Mouse (Mus musculus) skeletal muscle tissue, adult 2 months (tissue): ENCODE measurements at regions not wholly inside any gene's neighbourhood (a gene's known extent, or its start where the extent isn't known, plus 50 kb on each side); places are given as distances from the start of the nearest gene placed in this dataset.
"Not testable (repeated sequence)": the region's sequence is repeated elsewhere in the genome, so short reads cannot be mapped to it uniquely, and the experiment has no call there.

Experiments
- DNase-seq: peaks from one replicate; pipeline ENCODE4 v3.0.0-alpha.2; 2012; ENCODE audit warnings: low read depth, low spot score

DNA sequence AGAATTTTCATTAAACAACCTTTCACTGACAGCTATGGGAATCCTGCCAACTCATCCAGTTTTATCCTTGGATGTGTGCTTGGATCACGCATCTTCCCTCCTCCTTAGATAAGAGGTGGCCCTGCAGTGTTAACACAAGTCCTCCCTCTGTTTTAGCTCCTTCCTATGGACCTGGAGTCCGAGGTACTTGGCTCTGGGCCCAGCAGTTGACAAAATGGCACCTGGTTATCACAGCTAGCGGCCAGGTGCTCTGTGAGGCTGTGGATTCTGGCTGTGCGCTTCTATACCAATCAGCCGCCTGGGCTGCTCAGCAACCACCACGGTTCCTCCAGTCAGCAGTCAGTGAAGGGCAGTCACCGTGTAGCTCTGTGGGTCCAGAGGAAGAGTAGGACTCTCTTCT is 157.4 kb downstream of the Prdm2 start:
- DNase-seq = no peak

DNA sequence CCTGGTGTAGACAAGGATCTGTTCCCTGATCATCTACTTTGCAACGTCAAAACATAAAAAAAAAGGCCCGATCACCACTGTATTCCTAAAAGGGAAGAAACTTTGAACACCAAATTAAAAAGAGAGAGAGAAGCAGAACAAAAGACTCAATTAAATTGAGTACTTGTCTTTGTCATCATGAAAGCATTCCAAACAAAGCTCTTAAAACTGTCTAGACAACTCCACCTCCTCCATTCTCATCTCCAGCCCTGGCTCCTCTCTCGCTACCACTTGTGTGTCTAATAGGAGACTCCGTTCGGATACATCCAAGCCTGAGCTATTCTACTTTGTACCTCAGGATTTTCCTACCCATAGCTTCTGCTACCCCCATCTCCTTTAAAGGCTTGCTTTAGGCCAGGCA is 159.8 kb downstream of the Prdm2 start:
- no peak for DNase-seq

DNA sequence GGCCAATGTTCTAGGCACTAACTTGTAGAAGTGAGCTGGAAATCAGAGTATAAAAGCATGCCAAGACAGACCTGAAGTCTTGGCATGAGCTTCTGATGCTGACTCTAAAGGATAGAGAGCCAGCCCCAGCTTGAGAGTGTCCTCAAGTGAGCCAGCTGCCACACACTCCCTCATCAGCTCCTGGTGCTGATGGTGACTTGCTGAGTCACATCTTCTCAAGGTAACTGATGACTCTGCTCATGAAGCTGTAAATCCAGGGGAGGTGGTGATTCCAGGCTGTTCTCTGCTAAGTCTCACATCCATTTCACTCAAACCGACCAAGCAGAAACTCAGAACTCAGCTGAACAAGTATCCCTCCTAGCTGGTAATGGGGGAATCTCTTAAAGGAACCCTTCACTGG is 161.6 kb downstream of the Prdm2 start:
- no peak for DNase-seq

DNA sequence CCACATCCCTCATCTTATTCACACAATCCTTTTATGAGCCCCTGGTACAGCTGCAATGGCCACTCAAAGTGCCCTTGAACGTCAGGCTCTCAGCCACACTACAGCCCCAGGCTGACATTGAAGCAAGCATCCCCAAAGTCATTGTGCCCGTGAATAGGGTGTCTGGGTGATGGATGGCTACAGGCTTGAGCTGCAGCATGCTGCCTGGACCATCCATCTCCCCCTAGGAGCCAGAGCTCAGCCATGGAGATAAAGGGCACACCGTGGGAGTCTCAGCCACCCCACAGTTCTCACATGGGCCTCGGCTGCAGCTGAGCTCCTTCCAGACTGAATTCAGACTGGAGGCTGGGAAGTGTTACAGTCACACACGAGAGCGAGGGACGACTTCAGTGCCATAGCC is 167.6 kb downstream of the Prdm2 start:
- DNase-seq = no peak

DNA sequence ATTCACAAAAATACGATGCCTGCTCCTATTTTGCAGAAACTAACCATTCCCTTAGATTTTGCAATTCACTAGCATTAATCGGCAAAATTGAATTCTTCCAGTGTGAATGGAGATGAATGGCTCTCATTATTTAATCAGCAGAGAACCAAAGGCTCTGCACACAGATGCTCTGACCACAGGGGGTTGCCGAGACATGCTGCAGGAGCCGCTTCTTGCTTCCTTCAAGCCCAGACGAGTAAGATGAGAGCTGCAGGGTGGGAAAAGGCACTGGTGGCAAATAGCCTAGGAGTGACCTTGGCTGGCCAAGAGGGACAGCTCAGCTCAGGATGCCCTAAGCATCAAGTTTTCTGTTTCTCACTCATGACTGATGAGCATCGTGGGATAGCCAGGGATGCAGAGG is 170.0 kb downstream of the Prdm2 start:
- DNase-seq = no peak

DNA sequence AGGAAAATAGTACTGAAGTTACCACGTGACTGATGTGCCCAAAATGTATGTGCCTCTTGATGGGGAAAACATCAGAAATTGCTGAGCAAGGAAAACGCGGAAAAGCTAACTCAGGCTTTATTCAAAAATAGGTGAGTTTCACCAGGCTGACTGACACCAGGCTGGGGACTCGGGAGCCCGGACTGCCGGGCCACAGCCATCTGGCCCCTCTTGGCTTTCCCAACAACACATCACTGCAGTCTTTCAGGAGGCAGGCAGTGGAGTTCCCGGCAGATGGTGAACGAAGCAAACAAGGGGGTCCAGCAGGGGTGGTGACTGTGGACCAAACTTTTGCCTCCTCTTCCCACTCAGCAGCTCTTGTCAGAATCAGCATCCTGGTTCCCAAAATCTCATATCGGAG is 174.2 kb downstream of the Prdm2 start:
- DNase-seq = no peak

DNA sequence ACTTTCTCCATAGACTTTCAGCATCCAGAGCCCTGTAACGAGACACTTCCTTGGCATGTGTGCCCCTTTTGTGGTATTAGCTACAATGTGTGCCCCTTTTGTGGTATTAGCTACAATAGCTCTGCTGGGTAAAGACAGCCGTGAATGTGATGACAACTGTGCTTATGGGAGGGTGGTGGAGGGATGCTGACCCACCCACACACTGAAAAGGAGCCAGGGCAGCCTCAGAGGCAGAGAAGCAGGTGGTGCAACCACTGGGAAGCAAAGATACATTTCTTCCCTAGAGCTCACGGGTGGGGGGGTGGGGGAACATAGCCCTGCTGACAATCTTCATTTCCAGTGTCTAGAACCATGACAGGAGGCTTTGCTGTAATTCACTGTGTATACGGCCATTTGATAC is 176.1 kb downstream of the Prdm2 start:
- no peak for DNase-seq

DNA sequence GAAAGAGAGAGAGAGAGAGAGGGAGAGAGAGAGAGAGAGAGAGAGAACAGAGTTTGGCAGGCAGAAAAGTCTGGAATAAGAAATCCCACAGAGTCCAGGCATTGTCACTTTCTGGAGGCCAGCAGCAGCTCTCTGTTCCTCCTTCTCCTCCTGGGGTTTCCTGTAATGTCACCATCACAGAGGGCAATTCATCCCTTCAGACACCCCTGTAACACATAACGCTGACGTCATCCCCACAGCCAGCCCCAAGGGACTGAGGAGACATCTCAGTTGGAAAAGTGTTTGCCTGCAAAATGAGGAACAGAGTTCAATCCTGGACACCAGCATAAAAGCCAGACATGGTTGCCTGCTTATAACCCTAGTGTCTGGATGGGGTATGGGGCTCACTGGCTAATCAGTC is 177.7 kb downstream of the Prdm2 start:
- peak; percentile 12 for DNase-seq

DNA sequence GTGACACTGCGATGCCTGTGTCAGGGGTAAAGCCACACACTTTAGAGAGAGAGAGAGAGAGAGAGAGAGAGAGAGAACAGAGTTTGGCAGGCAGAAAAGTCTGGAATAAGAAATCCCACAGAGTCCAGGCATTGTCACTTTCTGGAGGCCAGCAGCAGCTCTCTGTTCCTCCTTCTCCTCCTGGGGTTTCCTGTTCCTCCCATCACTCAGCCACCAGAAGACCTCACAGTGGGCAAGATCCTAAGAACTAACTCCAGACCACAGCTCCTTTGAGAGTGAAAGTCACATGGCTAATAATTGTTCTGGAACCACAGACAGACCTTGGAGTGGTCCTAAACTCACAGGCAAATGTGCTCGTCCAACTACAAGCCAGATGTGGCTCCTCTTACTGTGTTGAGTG is 178.5 kb downstream of the Prdm2 start:
- peak; percentile 10 for DNase-seq

DNA sequence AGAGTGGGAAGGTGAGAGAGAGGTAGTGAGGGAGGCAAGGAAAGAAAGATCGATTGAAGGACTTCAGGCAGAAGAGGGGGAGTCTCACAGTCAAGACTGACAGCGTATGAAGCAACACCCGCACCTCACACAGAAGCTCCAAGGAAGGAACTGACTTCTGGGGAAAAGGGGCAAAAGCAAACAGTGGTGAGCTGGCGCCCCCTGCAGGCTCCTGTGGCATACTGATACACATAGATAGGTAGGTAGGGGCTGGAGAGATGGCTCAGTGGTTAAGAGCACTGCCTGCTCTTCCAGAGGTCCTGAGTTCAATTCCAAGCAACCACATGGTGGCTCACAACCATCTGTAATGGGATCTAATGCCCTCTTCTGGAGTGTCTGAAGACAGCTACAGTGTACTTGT is 183.0 kb downstream of the Prdm2 start:
- DNase-seq = not testable (repeated sequence)

DNA sequence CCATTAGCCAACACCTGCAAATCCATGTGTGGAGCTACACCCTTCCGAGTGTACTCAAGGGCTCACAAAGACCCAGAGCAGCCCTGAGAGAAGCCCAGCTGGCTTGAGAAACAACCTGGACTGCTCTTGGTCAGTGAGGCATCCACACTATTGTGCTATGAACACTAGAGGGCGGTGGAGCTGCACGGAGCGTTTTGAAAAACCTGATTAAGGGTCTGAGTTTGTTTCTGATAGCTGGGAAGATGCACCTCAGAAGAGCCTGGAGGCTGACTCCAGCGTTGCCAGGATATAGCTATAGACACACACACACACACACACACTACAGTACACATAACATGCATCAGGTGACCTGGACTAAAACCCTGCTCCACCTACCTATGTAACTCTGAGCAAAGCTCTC is 185.5 kb downstream of the Prdm2 start:
- DNase-seq = peak; percentile 24

DNA sequence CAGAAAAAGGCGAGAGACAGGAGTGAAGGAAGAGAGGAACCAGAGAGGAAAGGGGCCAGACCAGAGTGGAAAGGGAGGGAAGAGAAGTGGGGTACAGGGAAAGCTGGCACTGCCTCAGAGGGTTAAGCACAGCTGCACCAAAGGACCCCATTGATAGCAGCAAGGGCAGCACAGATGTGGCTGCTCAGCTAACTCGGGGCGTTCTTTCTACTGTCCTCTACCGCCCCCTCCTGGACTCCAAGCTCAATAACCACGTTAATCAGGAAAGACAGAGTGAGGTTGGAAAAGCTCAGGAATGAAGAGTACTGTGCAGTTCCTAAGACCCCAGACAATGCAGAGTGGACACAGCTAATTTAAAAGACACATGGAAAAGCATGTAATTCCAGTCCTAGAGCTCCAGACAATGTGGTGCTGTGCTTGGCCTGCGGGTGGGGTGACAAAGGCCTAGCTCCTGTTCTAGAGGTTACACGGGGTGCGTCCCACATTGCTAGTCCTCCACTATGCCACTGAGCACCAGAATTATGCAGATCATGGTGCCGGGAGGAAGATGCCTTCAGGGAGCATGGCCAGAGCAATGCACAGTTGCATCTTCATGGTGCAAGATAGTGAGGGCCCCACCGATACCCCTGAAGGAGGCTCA is 191.4 kb downstream of the Prdm2 start:
- peak; percentile 15 for DNase-seq

DNA sequence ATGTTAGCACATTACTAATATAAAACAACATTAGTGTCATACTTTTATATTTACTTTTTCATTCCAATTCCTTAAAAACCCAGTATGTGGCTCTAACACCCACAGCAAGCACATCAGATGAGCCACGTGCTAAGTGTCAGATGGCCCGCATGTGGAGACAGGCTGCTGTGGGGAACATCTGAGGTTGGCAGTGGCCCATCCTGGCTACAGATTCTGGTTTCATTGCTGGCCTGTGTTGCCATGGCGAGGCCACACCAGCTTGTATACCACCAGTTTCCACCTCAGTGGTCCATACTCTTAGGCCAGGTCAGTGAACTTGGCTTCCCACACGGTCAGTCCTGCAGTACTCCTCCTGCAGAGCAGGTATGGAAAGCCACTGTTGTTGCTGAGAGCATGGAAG is 192.1 kb downstream of the Prdm2 start:
- DNase-seq = no peak

DNA sequence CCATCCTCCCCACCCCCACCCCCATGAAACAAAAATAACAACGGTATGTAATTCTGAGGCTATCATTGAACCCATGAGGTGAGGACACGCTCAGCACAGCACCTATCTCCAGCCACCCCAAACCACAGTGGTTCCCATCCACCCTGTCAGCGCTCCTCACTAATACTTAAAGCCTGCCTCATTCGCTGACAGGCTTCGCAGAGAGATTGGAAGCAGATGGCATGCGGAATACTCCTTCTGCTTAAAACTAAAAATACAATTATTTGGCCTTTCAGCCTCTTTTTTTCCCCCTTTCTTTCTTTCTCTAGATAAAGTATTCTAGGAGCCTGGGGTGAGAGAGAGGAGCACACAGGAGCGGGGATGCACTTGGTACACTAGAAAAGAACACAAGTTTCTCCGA is 199.9 kb downstream of the Prdm2 start:
- no peak for DNase-seq

DNA sequence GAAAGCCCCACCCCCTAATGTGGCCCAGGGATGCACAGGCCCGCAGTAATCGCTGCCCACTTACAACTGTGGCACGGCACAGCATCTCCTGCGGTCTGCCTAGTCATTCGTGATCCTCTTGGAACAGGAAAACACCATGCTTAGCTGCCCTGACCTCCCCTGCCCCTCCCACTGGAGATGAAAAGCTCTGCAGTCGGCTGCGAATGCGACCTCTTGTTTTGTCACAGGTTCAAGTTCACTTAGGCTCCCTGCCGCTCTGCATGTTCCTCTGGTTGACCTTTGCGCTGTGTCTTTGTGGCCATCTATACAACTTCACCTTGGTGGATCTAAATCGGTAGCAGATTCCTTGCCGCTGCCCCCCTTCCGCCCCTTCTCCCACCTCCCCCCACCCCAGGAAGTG is 210.8 kb downstream of the Prdm2 start:
- DNase-seq = no peak

DNA sequence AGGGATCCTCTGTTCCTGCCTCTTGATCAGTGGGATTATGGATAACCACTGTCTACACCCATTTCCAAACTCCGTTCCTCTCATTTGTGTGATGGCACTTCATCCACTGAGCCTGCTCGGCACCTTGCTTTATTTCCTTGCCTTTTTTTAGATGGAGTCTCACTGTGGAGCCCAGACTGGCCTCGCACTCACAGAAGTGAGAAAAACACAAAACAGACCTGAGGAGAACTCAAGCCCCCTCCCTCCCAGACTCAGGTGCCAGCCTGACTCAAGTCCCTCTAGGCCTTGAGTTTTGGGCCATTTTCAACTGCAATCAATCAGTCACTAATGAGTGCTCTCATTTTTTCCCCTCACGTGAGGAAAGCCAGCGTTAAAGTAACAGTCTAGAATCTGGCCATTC is 211.3 kb downstream of the Prdm2 start:
- DNase-seq = no peak

DNA sequence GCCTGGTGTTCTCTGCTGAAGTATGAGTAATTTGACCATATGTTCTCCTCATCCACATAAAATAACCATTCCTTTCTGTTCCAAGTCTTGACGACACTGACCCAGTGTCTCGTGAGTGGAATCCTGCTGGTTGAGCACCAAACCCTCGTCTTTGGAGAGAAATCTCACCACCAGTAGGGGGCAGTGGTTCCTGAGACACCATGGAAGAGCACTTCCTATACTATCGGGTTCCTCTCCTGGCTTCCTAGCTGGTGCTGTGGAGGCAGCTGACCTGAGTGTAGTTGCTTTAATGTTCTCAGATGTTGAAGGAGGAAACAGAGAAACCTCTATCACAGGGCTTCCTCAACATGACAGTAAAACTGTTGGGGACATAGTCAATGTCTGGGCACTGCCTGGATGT is 216.4 kb downstream of the Prdm2 start:
- no peak for DNase-seq

DNA sequence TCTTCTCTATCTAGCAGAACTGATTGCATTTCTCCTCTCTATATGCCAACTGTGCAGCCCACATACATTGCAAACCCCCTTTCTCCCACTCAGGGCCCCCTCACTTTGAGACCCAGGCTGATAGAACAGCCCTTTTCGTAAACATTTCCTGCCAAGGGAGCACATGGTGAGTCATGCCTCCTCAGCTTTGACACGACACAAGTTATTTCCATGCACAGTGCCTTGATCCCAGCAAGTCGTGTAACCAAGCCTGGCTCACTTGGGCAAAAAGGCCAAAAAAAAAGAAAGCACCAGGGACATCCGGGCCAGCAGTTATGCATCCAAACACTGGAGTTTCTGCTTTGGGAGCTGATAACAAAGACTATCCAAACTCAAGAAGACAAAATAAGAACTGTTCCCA is 221.4 kb downstream of the Prdm2 start:
- DNase-seq = no peak

DNA sequence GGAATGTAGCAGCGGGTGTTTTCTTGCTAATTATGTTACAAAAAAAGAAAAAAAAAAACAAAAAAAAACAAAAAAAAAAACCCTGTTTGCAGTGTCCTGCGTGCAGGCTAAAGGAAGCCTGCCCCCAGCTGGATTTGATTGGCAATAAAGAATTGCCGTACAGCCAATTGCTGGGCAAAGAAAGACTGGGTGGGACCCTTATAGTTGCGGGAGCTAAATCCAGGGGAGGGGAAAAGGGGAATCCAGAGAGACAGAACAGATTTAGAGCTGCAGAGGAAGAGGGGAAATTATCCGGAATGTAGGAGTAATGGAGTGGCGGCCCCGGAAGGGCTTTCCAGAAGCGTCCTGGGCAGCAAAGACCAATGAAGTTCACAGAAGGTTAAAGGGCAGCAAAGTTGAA is 223.6 kb downstream of the Prdm2 start:
- DNase-seq = no peak

DNA sequence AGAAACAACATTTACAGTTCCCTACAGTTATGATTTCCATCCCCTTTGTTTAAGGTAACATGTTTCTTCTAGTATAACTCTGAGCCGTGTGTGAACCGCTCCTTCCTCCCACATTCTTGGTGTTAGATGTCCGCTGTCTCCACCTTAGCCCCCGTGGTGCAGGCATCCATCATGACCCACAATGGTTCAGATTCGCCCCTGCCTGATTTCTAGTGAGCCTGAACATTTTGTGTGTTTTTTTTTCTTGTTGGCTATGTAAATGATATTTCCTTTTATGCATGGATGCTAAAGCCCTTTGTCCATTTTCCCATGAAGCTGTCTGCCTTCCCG is 229.5 kb downstream of the Prdm2 start:
- no peak for DNase-seq

DNA sequence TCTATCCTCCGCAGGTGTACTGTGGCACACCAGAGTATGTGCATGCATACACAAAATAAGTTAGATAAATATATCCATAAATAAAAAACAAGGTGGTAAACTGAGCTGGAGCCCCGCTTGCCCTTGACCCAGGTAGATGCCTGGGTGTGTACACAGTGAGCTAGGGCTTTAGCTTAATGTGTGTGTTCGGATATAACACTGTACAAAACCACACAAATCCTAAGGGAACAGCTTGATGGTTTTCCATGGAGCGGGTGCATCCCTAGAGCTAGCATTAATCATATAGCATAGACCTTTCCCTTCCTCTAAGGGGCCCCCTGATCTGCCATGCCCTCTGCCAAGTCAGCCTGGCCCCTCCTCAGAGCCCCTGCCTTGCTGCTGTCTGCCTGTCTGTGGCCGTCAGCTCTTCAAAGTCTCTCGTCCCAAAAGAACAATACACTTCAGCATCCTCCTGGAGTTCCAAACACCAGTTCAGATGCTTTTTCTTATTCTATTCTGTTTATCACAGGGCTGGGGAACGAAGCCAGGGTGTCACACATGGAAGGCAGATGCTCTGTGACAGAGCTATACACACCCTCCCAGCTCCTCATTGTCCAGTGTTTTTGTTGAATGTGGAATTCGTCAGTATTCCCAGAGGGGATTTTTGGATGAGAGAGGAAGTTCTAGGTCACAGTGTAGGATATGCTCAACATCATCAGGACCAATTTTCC is 230.1 kb downstream of the Prdm2 start:
- no peak for DNase-seq

DNA sequence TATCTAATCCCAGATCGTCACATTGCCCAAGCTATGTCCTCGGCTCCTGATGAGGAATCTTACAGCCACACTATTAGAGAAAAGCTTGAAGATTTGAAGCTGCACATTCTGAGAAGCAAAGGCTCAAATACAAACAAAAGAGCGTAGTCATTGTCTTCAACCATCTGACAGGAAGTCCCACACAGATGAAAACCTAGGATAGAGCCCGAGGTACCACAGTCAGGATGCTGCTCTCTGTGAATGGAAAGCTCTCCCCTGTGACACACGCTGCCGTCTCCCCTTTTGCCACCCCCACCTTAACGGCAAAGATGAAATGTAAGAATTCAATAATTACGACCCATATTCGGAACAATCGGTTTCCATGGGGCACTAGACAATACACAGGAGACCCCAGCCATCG is 237.2 kb downstream of the Prdm2 start:
- no peak for DNase-seq

DNA sequence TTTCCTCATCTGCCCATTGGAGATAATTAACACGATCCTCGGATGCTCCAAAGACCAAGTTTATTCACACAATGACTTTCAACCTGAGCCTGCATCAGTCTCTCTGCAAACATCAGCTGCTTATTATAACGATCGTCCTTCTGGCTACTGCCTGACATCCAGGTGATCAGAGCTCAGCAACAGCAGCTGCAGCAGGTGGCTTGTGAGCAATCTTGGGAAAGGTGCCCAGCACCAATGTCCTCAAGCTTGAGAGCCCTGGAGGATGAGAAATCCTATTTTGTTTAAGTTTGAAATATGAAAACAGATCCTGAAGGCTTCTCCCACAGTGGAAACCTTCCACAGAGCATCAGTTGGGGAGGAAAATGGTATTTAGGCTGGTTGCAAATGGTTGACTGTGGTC is 242.8 kb downstream of the Prdm2 start:
- DNase-seq = no peak

DNA sequence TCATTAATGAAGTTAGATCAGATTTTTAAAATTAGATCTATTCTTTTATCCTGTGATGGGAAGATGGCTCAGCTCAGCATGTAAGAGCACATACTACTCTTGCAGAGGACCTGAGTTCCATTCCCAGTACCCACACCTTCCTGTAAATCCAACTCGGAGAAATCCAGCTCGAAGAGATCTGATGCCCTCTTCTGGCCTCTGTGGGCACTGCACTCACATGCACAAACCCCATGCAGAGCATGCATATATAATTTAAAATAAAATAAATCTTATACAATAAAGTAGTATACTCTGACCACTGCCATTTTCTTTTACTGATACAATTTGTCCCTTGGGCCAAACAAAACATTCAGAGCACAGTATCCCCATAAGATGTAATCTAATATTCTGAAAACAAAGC is 245.2 kb downstream of the Prdm2 start:
- no peak for DNase-seq
